Mouse (Mus musculus) bone marrow macrophage, adult 2 months (primary cell): Measurements from ENCODE around the gene Qser1.

Experiments
- CTCF ChIP-seq: IDR thresholded peaks from 2 replicates; pipeline ENCODE4 v1.5.1; 2012; ENCODE audit warnings: low read depth, mild to moderate bottlenecking, low read length, moderate library complexity
- POLR2A ChIP-seq: IDR thresholded peaks from 2 replicates; pipeline ENCODE4 v1.6.1; 2012; ENCODE audit warnings: mild to moderate bottlenecking, low read depth, low read length, borderline replicate concordance

DNA sequence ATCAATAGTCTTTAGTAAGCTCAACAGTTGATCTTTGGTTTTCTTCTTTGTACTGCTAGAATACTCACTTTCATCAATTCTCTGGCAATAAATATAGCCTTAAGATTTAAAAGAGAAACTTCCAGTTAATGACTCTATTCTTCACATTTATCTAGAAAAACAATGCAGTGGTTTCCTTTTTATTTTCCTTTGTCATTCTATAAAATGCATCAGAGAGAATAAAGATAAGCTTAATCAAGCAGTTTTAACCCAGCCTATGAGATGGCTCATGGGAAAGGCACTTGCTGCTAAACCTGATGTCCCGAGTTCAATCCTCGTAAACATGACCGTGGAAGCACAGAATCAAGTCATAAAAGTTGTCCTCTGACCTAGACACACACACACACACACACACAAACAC lies 94.5 kb downstream of the Qser1 start:
- TF ChIP-seq CTCF = no peak
- TF ChIP-seq POLR2A = no peak
